Mouse (Mus musculus) kidney, postnatal 0 days (tissue): Measurements from ENCODE around the gene Ggact. TPM values are rescaled to one million over a fixed set of nuclear protein-coding genes. Genes with fewer than 3 reads are reported as not detected.

Experiments used
- ATAC-seq: fragments of 200-750 bp; cut with Nextera tagmentation; replicated peaks from 2 replicates; pipeline ENCODE4 v1.8.0; 2017; ENCODE audit warnings: low read depth, moderate number of reproducible peaks, moderate TSS enrichment, moderate library complexity; ENCODE audit not compliant: low FRiP score
- DNase-seq: peaks from one replicate; pipeline ENCODE4 v3.0.0-alpha.2; 2016; ENCODE audit warnings: low spot score
- H3K27ac ChIP-seq: fragments of 300-500 bp; sonication (generic); 2 replicates; pipeline ENCODE4 v1.5.1; 2014; ENCODE audit warnings: mild to moderate bottlenecking
- H3K27me3 ChIP-seq: fragments of 300-500 bp; sonication (generic); 2 replicates; pipeline ENCODE4 v1.6.1; 2014; ENCODE audit warnings: low read length, mixed read lengths; ENCODE audit not compliant: insufficient read depth
- H3K36me3 ChIP-seq: fragments of 300-500 bp; sonication (generic); 2 replicates; pipeline ENCODE4 v1.6.1; 2014; ENCODE audit warnings: low read length, mixed read lengths; ENCODE audit not compliant: insufficient read depth
- H3K4me1 ChIP-seq: fragments of 300-500 bp; sonication (generic); replicated peaks from 2 replicates; pipeline ENCODE4 v1.6.1; 2014; ENCODE audit warnings: antibody characterized with exemption, low read length, mixed read lengths; ENCODE audit not compliant: insufficient read depth
- H3K4me2 ChIP-seq: fragments of 300-500 bp; sonication (generic); 2 replicates; pipeline ENCODE4 v1.6.1; 2014; ENCODE audit warnings: mild to moderate bottlenecking, low read length, moderate library complexity, mixed read lengths
- H3K4me3 ChIP-seq: fragments of 300-500 bp; sonication (generic); replicated peaks from 2 replicates; pipeline ENCODE4 v1.5.1; 2014; ENCODE audit warnings: low read depth, low read length
- H3K9ac ChIP-seq: fragments of 300-500 bp; sonication (generic); 2 replicates; pipeline ENCODE4 v1.6.1; 2014; ENCODE audit warnings: low read depth, low read length
- H3K9me3 ChIP-seq: fragments of 300-500 bp; sonication (generic); replicated peaks from 2 replicates; pipeline ENCODE4 v1.6.1; 2016; ENCODE audit warnings: low read length, inconsistent platforms, mixed read lengths
- CTCF ChIP-seq: IDR thresholded peaks from 2 replicates; pipeline ENCODE4 v1.5.1; 2016; ENCODE audit warnings: antibody characterized with exemption, low read depth, mild to moderate bottlenecking, moderate library complexity
- WGBS: fragments of 180-500 bp; shearing (Covaris S2); extraction: QIAGEN DNeasy Blood & Tissue Kit; methylation state at CpG from one replicate; pipeline ENCODE4 v1.1.7; 2014; 5-methylcytosine and 5-hydroxymethylcytosine counted together
- polyA plus RNA-seq: library from polyadenylated mRNA; unstranded; fragments of >200 nt; fragmentation: Nextera tagmentation; extraction: Ambion mirVana; gene quantifications from 2 replicates; pipeline ENCODE4 v1.2.1, GENCODE M21; 2015

Gene Ggact
- polyA plus RNA-seq, 1 experiment from 2014 or later, result 41.1 TPM

- Histone ChIP-seq H3K27me3 (no peaks in the 10 kb centered on the region), H3K4me1 (no peaks in the 10 kb centered on the region), H3K9me3 (no peaks in the 10 kb centered on the region), H3K36me3 (no peaks in the 10 kb centered on the region), H3K9ac (no peak overlapping the region), H3K27ac (no peak overlapping the region), H3K4me3 (no peak overlapping the region), H3K4me2 (no peak overlapping the region)
- no peak for DNase-seq
- 81% methylated on average over 3 of the region's 3 CpGs for WGBS
- TF ChIP-seq CTCF, result no peak
- ATAC-seq, result no peak
Observed at GRCm38 (mm10) chr14:122821002-122821401, 92.6 kb downstream of the Ggact start.

GRCm38 (mm10) chr14:122800296-122800695, 113.3 kb downstream of the Ggact start:
- WGBS, result 89% methylated on average over 4 of the region's 4 CpGs

GRCm38 (mm10) chr14:122793368-122793767, 120.2 kb downstream of the Ggact start:
- no peak overlapping the region for H3K4me2 ChIP-seq
- no peak overlapping the region for H3K27ac ChIP-seq
- 71% methylated on average over 4 of the region's 4 CpGs for WGBS
- no peaks in the 10 kb centered on the region for H3K4me1 ChIP-seq
- no peak overlapping the region for H3K9ac ChIP-seq
- no peaks in the 10 kb centered on the region for H3K27me3 ChIP-seq
- no peaks in the 10 kb centered on the region for H3K36me3 ChIP-seq
- no peak overlapping the region for H3K4me3 ChIP-seq
- H3K9me3 ChIP-seq, result no peaks in the 10 kb centered on the region
- no peak for TF ChIP-seq CTCF
- DNase-seq (no peak), ATAC-seq (no peak)

More at GRCm38 (mm10) chr14:122800296-122800695, 113.3 kb downstream of the Ggact start:
- H3K27me3 ChIP-seq, result no peaks in the 10 kb centered on the region
- no peak for ATAC-seq
- H3K4me1 ChIP-seq, result no peaks in the 10 kb centered on the region
- no peak overlapping the region for H3K9ac ChIP-seq
- no peak overlapping the region for H3K4me2 ChIP-seq
- H3K36me3 ChIP-seq, result no peaks in the 10 kb centered on the region
- H3K27ac ChIP-seq, result no peak overlapping the region
- no peak for TF ChIP-seq CTCF
- no peak for DNase-seq
- no peaks in the 10 kb centered on the region for H3K9me3 ChIP-seq
- H3K4me3 ChIP-seq, result no peak overlapping the region

- no peak overlapping the region for H3K4me3 ChIP-seq
- 52% methylated on average over 7 of the region's 7 CpGs for WGBS
Observed at GRCm38 (mm10) chr14:122790111-122790510, 123.4 kb downstream of the Ggact start.

GRCm38 (mm10) chr14:122788199-122788598, 125.4 kb downstream of the Ggact start:
- TF ChIP-seq CTCF, result no peak
- WGBS, result 80% methylated on average over 2 of the region's 2 CpGs

More at GRCm38 (mm10) chr14:122790111-122790510, 123.4 kb downstream of the Ggact start:
- Histone ChIP-seq H3K36me3 (no peaks in the 10 kb centered on the region), H3K27ac (no peak overlapping the region), H3K4me2 (no peak overlapping the region), H3K9ac (no peak overlapping the region), H3K9me3 (no peaks in the 10 kb centered on the region), H3K27me3 (no peaks in the 10 kb centered on the region), H3K4me1 (no peaks in the 10 kb centered on the region)
- ATAC-seq (no peak), DNase-seq (no peak)
- TF ChIP-seq CTCF, result no peak

GRCm38 (mm10) chr14:122784701-122785100, 128.9 kb downstream of the Ggact start:
- H3K4me1 ChIP-seq, result no peaks in the 10 kb centered on the region

More at GRCm38 (mm10) chr14:122788199-122788598, 125.4 kb downstream of the Ggact start:
- Histone ChIP-seq H3K9me3 (no peaks in the 10 kb centered on the region), H3K4me3 (no peak overlapping the region), H3K4me2 (no peak overlapping the region), H3K27ac (no peak overlapping the region), H3K27me3 (no peaks in the 10 kb centered on the region), H3K4me1 (no peaks in the 10 kb centered on the region), H3K9ac (no peak overlapping the region), H3K36me3 (no peaks in the 10 kb centered on the region)
- ATAC-seq (no peak), DNase-seq (no peak)

GRCm38 (mm10) chr14:122766448-122766847, 147.1 kb downstream of the Ggact start:
- 90% methylated on average over 5 of the region's 5 CpGs for WGBS
- no peak overlapping the region for H3K9ac ChIP-seq
- DNase-seq (no peak), ATAC-seq (no peak)
- H3K9me3 ChIP-seq, result no peaks in the 10 kb centered on the region
- H3K36me3 ChIP-seq, result no peaks in the 10 kb centered on the region
- no peak for TF ChIP-seq CTCF
- H3K27me3 ChIP-seq, result no peaks in the 10 kb centered on the region
- H3K4me3 ChIP-seq, result no peak overlapping the region
- no peak overlapping the region for H3K4me2 ChIP-seq
- no peak overlapping the region for H3K27ac ChIP-seq
- H3K4me1 ChIP-seq, result no peaks in the 10 kb centered on the region

More at GRCm38 (mm10) chr14:122784701-122785100, 128.9 kb downstream of the Ggact start:
- no peak for TF ChIP-seq CTCF
- H3K4me3 ChIP-seq, result no peak overlapping the region
- H3K4me2 ChIP-seq, result no peak overlapping the region
- no peaks in the 10 kb centered on the region for H3K36me3 ChIP-seq
- no peak overlapping the region for H3K27ac ChIP-seq
- no peak for DNase-seq
- no peaks in the 10 kb centered on the region for H3K27me3 ChIP-seq
- 65% methylated on average over 4 of the region's 4 CpGs for WGBS
- no peaks in the 10 kb centered on the region for H3K9me3 ChIP-seq
- ATAC-seq, result no peak
- no peak overlapping the region for H3K9ac ChIP-seq

Other genes starting within 250 kb of the Ggact start
- gene Tmtc4, start 70.3 kb upstream of the Ggact start, polyA plus RNA-seq, result 25.8 and 28.4 TPM in 2 replicates